Mouse (Mus musculus) embryonic facial prominence, embryonic 12.5 days (tissue): ENCODE results near the gene Epb41l1. TPM values are rescaled to one million over a fixed set of nuclear protein-coding genes. Genes with fewer than 3 reads are reported as not detected.
"Not testable (repeated sequence)": the region's sequence is repeated elsewhere in the genome, so short reads cannot be mapped to it uniquely, and the experiment has no call there.

Experiments used
- ATAC-seq: fragments of 200-750 bp; cut with Nextera tagmentation; 2 replicates; pipeline ENCODE4 v1.8.0; 2017; ENCODE audit not compliant: insufficient number of reproducible peaks, insufficient read depth, low FRiP score, low TSS enrichment
- H3K27ac ChIP-seq: fragments of 300-500 bp; sonication (generic); 2 replicates; pipeline ENCODE4 v1.5.1; 2016; ENCODE audit warnings: mild to moderate bottlenecking
- H3K27me3 ChIP-seq: fragments of 300-500 bp; sonication (generic); 2 replicates; pipeline ENCODE4 v1.6.1; 2016; ENCODE audit warnings: mild to moderate bottlenecking, moderate library complexity
- H3K36me3 ChIP-seq: fragments of 300-500 bp; sonication (generic); 2 replicates; pipeline ENCODE4 v1.6.1; 2016; ENCODE audit warnings: mild to moderate bottlenecking
- H3K4me1 ChIP-seq: fragments of 300-500 bp; sonication (generic); 2 replicates; pipeline ENCODE4 v1.6.1; 2016
- H3K4me2 ChIP-seq: fragments of 300-500 bp; sonication (generic); replicated peaks from 2 replicates; pipeline ENCODE4 v1.6.1; 2016; ENCODE audit warnings: mild to moderate bottlenecking, moderate library complexity
- H3K4me3 ChIP-seq: fragments of 300-500 bp; sonication (generic); 2 replicates; pipeline ENCODE4 v1.5.1; 2016; ENCODE audit warnings: mild to moderate bottlenecking
- H3K9ac ChIP-seq: fragments of 300-500 bp; sonication (generic); 2 replicates; pipeline ENCODE4 v1.6.1; 2016; ENCODE audit warnings: mild to moderate bottlenecking, moderate library complexity
- H3K9me3 ChIP-seq: fragments of 300-500 bp; sonication (generic); 2 replicates; pipeline ENCODE4 v1.6.1; 2016; ENCODE audit warnings: mild to moderate bottlenecking, moderate library complexity
- WGBS: fragments of 180-500 bp; shearing (Covaris S2); methylation state at CpG from one replicate; pipeline ENCODE4 v1.1.7; 2016; 5-methylcytosine and 5-hydroxymethylcytosine counted together
- polyA plus RNA-seq: library from polyadenylated mRNA; unstranded; fragments of >200 nt; fragmentation: Nextera tagmentation; extraction: Ambion mirVana; gene quantifications from 2 replicates; pipeline ENCODE4 v1.2.1, GENCODE M21; 2016

Gene Epb41l1
- 3.6 TPM in 2 replicates for polyA plus RNA-seq

GRCm38 (mm10) chr2:156420694-156421380 is at the start of gene Epb41l1:
Gene Epb41l1 (plus strand): TSS chr2:156420909.
- H3K4me3 ChIP-seq = peak within 1 kb of the TSS; percentile 66

GRCm38 (mm10) chr2:156376956-156377355 is 43.8 kb upstream of the Epb41l1 start:
- Histone ChIP-seq H3K4me1 (no peaks in the 10 kb centered on the region), H3K27me3 (no peaks in the 10 kb centered on the region), H3K36me3 (no peaks in the 10 kb centered on the region), H3K9me3 (no peaks in the 10 kb centered on the region), H3K4me3 (no peak overlapping the region), H3K27ac (no peak overlapping the region), H3K9ac (no peak overlapping the region), H3K4me2 (no peak overlapping the region)
- ATAC-seq = no peak
- WGBS = 84% methylated on average over 7 of the region's 7 CpGs

More at GRCm38 (mm10) chr2:156420694-156421380, at the start of gene Epb41l1:
- H3K36me3 ChIP-seq = no peaks in the 10 kb centered on the region
- ATAC-seq = peak; percentile 43; the same call in 1 of the 2 replicates
- peak within 1 kb of the TSS; percentile 46; the same call in 1 of the 2 replicates for H3K27ac ChIP-seq
- peaks cover 21% of the 10 kb centered on the region for H3K4me1 ChIP-seq
- peaks cover 49% of the 10 kb centered on the region for H3K27me3 ChIP-seq
- WGBS = under 1% methylated on average over 76 of the region's 76 CpGs
- peak within 1 kb of the TSS; percentile 98 for H3K4me2 ChIP-seq
- H3K9me3 ChIP-seq = no peaks in the 10 kb centered on the region
- H3K9ac ChIP-seq = peak within 1 kb of the TSS; percentile 68

- no peak overlapping the region for H3K4me3 ChIP-seq
- no peaks in the 10 kb centered on the region for H3K9me3 ChIP-seq
- H3K27me3 ChIP-seq = no peaks in the 10 kb centered on the region
- H3K27ac ChIP-seq = no peak overlapping the region
- no peak for ATAC-seq
- H3K4me1 ChIP-seq = no peaks in the 10 kb centered on the region
- 86% methylated on average over 10 of the region's 10 CpGs for WGBS
- no peak overlapping the region for H3K4me2 ChIP-seq
- H3K9ac ChIP-seq = no peak overlapping the region
- H3K36me3 ChIP-seq = no peaks in the 10 kb centered on the region
Observed at GRCm38 (mm10) chr2:156379929-156380328, 40.8 kb upstream of the Epb41l1 start.

GRCm38 (mm10) chr2:156381350-156381749 is 39.4 kb upstream of the Epb41l1 start:
- WGBS = 65% methylated on average over 4 of the region's 4 CpGs
- Histone ChIP-seq H3K4me1 (no peaks in the 10 kb centered on the region), H3K36me3 (no peaks in the 10 kb centered on the region), H3K4me3 (no peak overlapping the region), H3K27ac (no peak overlapping the region), H3K9ac (no peak overlapping the region), H3K9me3 (no peaks in the 10 kb centered on the region), H3K27me3 (no peaks in the 10 kb centered on the region), H3K4me2 (no peak overlapping the region)
- ATAC-seq = no peak

- peak overlapping the region; percentile 35 for H3K4me3 ChIP-seq
- H3K36me3 ChIP-seq, H3K27ac ChIP-seq, H3K9me3 ChIP-seq, H3K27me3 ChIP-seq, H3K4me1 ChIP-seq: not testable (repeated sequence)
- H3K9ac ChIP-seq = 0 out of 2 replicates have a peak overlapping the region, but pooled peaks have one; percentile 42
- peak overlapping the region; percentile 32 for H3K4me2 ChIP-seq
- ATAC-seq = peak; percentile 81; the same call in 1 of the 2 replicates
- 2% methylated on average over 22 of the region's 63 CpGs for WGBS
Observed at GRCm38 (mm10) chr2:156392461-156393154, 28.1 kb upstream of the Epb41l1 start.

GRCm38 (mm10) chr2:156393155-156393828 is 27.4 kb upstream of the Epb41l1 start:
- H3K4me3 ChIP-seq = peak overlapping the region; percentile 35
- peaks cover 4% of the 10 kb centered on the region; the same call in 1 of the 2 replicates for H3K4me1 ChIP-seq
- no peak overlapping the region for H3K9ac ChIP-seq
- no peaks in the 10 kb centered on the region for H3K9me3 ChIP-seq
- 0 out of 2 replicates have a peak overlapping the region, but pooled peaks have one; percentile 23 for H3K27ac ChIP-seq
- peak overlapping the region; percentile 32 for H3K4me2 ChIP-seq
- no peaks in the 10 kb centered on the region for H3K36me3 ChIP-seq
- H3K27me3 ChIP-seq = no peaks in the 10 kb centered on the region
- no peak for ATAC-seq
- WGBS = 65% methylated on average over 5 of the region's 5 CpGs

GRCm38 (mm10) chr2:156394282-156394681 is 26.4 kb upstream of the Epb41l1 start:
- Histone ChIP-seq H3K27ac (no peak overlapping the region), H3K4me3 (no peak overlapping the region), H3K4me1 (peaks cover 4% of the 10 kb centered on the region; the same call in 1 of the 2 replicates), H3K36me3 (no peaks in the 10 kb centered on the region), H3K9me3 (no peaks in the 10 kb centered on the region), H3K27me3 (no peaks in the 10 kb centered on the region), H3K4me2 (no peak overlapping the region), H3K9ac (no peak overlapping the region)
- no peak for ATAC-seq
- 94% methylated on average over 4 of the region's 4 CpGs for WGBS

GRCm38 (mm10) chr2:156396096-156396495 is 24.6 kb upstream of the Epb41l1 start:
- peaks cover 8% of the 10 kb centered on the region for H3K4me1 ChIP-seq
- H3K4me2 ChIP-seq = no peak overlapping the region
- WGBS = 82% methylated on average over 2 of the region's 2 CpGs
- no peaks in the 10 kb centered on the region for H3K27me3 ChIP-seq
- no peak overlapping the region for H3K27ac ChIP-seq
- H3K9me3 ChIP-seq = no peaks in the 10 kb centered on the region
- no peak overlapping the region for H3K4me3 ChIP-seq
- no peaks in the 10 kb centered on the region for H3K36me3 ChIP-seq
- no peak for ATAC-seq
- no peak overlapping the region for H3K9ac ChIP-seq

GRCm38 (mm10) chr2:156397988-156398387 is 22.7 kb upstream of the Epb41l1 start:
- 89% methylated on average over 7 of the region's 7 CpGs for WGBS
- Histone ChIP-seq H3K36me3 (no peaks in the 10 kb centered on the region), H3K4me1 (peaks cover 15% of the 10 kb centered on the region), H3K4me2 (no peak overlapping the region), H3K4me3 (no peak overlapping the region), H3K9ac (no peak overlapping the region), H3K27ac (no peak overlapping the region), H3K9me3 (no peaks in the 10 kb centered on the region), H3K27me3 (no peaks in the 10 kb centered on the region)
- ATAC-seq = no peak

GRCm38 (mm10) chr2:156399485-156399884 is 21.2 kb upstream of the Epb41l1 start:
- ATAC-seq = no peak
- no peak overlapping the region for H3K9ac ChIP-seq
- H3K27ac ChIP-seq = no peak overlapping the region
- H3K27me3 ChIP-seq = no peaks in the 10 kb centered on the region
- peaks cover 12% of the 10 kb centered on the region for H3K4me1 ChIP-seq
- no peaks in the 10 kb centered on the region for H3K36me3 ChIP-seq
- H3K9me3 ChIP-seq = no peaks in the 10 kb centered on the region
- 81% methylated on average over 1 of the region's 1 CpGs for WGBS
- H3K4me3 ChIP-seq = no peak overlapping the region
- no peak overlapping the region for H3K4me2 ChIP-seq

- H3K4me2 ChIP-seq = peak overlapping the region; percentile 33; the same call in 1 of the 2 replicates
- H3K9me3 ChIP-seq = no peaks in the 10 kb centered on the region
- no peak overlapping the region for H3K4me3 ChIP-seq
- no peaks in the 10 kb centered on the region for H3K27me3 ChIP-seq
- 9% methylated on average over 9 of the region's 9 CpGs for WGBS
- peak; percentile 62; the same call in 1 of the 2 replicates for ATAC-seq
- no peak overlapping the region for H3K27ac ChIP-seq
- H3K4me1 ChIP-seq = peaks cover 12% of the 10 kb centered on the region
- no peaks in the 10 kb centered on the region for H3K36me3 ChIP-seq
- peak overlapping the region; percentile 15; the same call in 1 of the 2 replicates for H3K9ac ChIP-seq
Observed at GRCm38 (mm10) chr2:156401331-156401730, 19.4 kb upstream of the Epb41l1 start.
